Mouse (Mus musculus) c-Kit-positive CD71-positive TER-119-positive erythroid progenitor cells, embryonic 14.5 days (primary cell): ENCODE data around the gene Prr19.
"Not testable (repeated sequence)": the region's sequence is repeated elsewhere in the genome, so short reads cannot be mapped to it uniquely, and the experiment has no call there.

ENCODE experiments used
- DNase-seq: peaks from one replicate; pipeline ENCODE4 v3.0.0-alpha.2; 2013; ENCODE audit warnings: low spot score

Prr19 gene

GRCm38 (mm10) chr7:25317446-25317999 lies 16.3 kb downstream of the Prr19 start:
- DNase-seq, result no peak

GRCm38 (mm10) chr7:25322058-25322484 lies 20.9 kb downstream of the Prr19 start:
- no peak for DNase-seq

- DNase-seq, result no peak
These were observed 22.0 kb downstream of the Prr19 start for GRCm38 (mm10) chr7:25323219-25323618.

GRCm38 (mm10) chr7:25325431-25325830 lies 24.2 kb downstream of the Prr19 start:
- not testable (repeated sequence) for DNase-seq

- no peak for DNase-seq
These were observed 25.0 kb downstream of the Prr19 start for GRCm38 (mm10) chr7:25326233-25326632.

GRCm38 (mm10) chr7:25333596-25334307 lies 32.5 kb downstream of the Prr19 start:
- peak; percentile 68 for DNase-seq

- no peak for DNase-seq
These were observed 33.3 kb downstream of the Prr19 start for GRCm38 (mm10) chr7:25334472-25334871.

GRCm38 (mm10) chr7:25339329-25339728 lies 38.1 kb downstream of the Prr19 start:
- DNase-seq, result no peak

- no peak for DNase-seq
These were observed 40.0 kb downstream of the Prr19 start for GRCm38 (mm10) chr7:25341000-25341784.

- DNase-seq, result no peak
These were observed 47.6 kb downstream of the Prr19 start for GRCm38 (mm10) chr7:25348861-25349260.
